Mouse (Mus musculus): ENCODE data around the gene Rnpepl1. TPM values are rescaled to one million over a fixed set of nuclear protein-coding genes. Genes with fewer than 3 reads are reported as not detected.

Rnpepl1 gene
- polyA plus RNA-seq, 1 experiment: 249 TPM

DNA sequence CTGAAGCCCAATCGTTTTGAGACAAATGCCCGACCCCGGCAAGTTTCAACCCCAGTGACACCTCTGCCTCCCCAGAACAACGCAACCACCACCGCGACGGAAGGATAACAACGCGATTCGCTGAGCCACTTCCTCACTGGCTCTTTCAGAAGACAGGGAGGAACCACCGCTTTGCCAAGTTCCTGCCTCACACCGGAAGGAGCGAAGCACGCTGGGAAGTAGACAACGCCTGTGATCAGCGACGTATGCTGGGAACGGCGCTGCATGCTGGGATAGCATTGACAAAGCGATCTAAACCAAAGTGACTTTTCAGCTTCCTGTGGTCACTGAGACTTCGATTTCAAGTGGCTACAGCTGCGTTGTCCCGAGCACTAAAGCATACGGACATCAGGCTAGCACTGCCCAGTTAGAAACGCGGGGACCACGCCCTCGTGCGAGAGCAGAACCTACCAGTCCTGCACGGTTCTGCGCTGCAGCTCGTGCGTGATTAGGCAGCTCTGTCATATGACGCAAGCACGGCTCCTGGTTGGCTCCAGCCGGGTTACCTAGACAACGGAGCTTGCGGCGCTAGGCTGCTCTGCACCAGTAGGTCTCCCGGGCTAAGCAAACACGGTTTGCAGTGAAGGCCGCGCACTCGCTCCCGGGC is 23.7 kb downstream of the Rnpepl1 start, which contains the start of gene Capn10:
TSS of gene Capn10 (plus strand) at position 195 of the 646 bp plus-strand sequence.
- under 1% methylated on average over 45 of the region's 45 CpGs for WGBS
- H3K4me1 ChIP-seq (ENCODE audit: control insufficient read depth, insufficient read depth, low read length): peaks cover 9% of the 10 kb centered on the region
- DNase-seq: peak; percentile 95
- peak; percentile 87 for TF ChIP-seq POLR2A (IDR thresholded peaks at IDR 0.05; ENCODE audit: borderline replicate concordance, extremely low read depth, low read depth, low read length)
- no peak for TF ChIP-seq CTCF (IDR thresholded peaks at IDR 0.05; ENCODE audit: insufficient read depth, low read length)
- H3K4me3 ChIP-seq (replicated peaks; ENCODE audit: extremely low read depth, low read depth, low read length): peak within 1 kb of the TSS; percentile 70

DNA sequence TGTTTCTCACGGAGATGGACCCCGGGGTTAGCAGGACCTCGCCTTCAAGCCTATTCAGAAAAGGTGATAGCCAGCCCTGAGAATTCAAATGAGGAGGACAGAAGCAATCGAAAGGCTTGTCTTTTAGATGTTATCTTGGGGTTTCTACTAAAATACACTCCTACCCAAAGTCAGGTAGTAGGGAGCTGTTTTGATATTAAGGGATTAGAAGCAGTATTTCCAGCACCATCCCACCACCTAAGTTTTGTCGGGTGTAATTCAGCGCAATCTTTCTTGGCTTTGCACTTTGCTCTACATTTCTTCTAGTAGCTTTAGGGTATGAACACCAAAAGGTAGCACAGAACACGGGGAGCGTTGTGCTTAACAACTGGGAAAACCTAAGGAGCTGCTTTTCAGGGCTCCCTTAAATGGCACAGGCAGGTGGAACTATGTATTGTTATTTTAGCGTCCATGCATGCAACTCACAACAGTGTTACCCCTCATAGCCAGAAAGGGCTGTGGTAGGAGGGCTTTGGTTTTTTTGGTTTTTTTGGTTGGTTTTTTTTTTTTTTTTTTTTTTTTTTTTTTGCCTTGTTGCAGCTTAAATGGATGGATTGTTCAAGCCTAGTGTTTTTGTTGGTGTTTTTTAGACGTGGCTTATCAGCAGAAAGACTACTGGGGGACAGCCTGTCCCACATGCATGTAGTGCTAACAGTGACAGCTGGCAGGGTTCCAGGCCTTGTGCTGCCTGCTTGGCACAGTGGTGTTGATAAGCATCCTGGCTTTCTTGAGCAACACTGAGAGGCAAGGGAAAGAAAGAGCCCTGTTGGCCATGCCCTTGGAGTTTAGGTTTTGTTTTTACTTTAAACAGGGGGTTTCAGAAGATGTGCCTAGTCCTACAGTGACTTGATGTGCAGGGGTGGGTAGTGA is 24.7 kb downstream of the Rnpepl1 start:
- 11% methylated on average over 10 of the region's 10 CpGs for WGBS
- no peak for TF ChIP-seq CTCF (IDR thresholded peaks at IDR 0.05; ENCODE audit: insufficient read depth, low read length)
- no peak for TF ChIP-seq POLR2A (IDR thresholded peaks at IDR 0.05; ENCODE audit: borderline replicate concordance, extremely low read depth, low read depth, low read length)
- H3K4me3 ChIP-seq (replicated peaks; ENCODE audit: extremely low read depth, low read depth, low read length): peak overlapping the region; percentile 70
- DNase-seq: no peak
- H3K4me1 ChIP-seq (ENCODE audit: control insufficient read depth, insufficient read depth, low read length): peaks cover 9% of the 10 kb centered on the region

DNA sequence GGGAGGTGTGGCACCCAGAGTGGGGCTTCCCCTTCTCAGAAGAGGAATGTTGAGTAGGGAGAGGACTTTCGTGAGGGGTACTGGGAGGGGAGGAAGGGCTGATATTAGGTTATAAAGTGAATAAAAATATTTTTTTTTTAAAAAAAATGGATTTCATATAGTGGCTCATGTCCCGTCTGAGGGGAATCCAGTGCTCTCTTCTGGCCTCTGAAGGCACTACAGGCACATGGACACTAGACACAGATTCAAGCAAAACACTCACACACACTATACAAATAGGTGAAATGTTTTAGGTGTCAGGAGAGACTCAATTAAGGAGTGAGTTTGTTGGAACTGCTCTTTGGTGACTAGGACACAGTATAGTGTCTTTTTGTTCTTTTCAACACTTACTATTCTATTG is 25.4 kb downstream of the Rnpepl1 start:
- 32% methylated on average over 2 of the region's 2 CpGs for WGBS
- no peak for DNase-seq
- TF ChIP-seq POLR2A (IDR thresholded peaks at IDR 0.05; ENCODE audit: borderline replicate concordance, extremely low read depth, low read depth, low read length) (no peak), CTCF (IDR thresholded peaks at IDR 0.05; ENCODE audit: insufficient read depth, low read length) (no peak)
- Histone ChIP-seq H3K4me1 (ENCODE audit: control insufficient read depth, insufficient read depth, low read length) (peaks cover 9% of the 10 kb centered on the region), H3K4me3 (replicated peaks; ENCODE audit: extremely low read depth, low read depth, low read length) (no peak overlapping the region)

DNA sequence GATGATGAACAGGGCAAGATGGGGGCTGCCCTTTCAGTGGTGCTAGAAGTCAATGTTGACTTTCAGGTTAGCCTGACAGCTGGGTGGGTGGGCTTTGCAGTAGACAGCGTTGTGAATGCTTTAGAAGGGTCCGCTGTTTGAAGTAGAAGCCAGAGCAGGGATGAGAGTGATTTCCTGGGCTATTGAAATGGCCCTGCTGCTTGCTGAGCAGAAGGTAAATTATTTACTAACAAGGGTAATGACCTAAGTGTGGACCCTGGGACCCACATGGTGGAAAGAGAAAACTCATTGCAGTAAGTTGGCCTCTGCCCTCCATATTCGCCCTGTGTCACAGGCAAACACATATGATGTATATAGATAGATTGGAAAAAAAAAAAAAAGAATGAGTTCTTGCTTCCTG is 25.9 kb downstream of the Rnpepl1 start:
- DNase-seq: no peak
- Histone ChIP-seq H3K4me1 (ENCODE audit: control insufficient read depth, insufficient read depth, low read length) (peaks cover 9% of the 10 kb centered on the region), H3K4me3 (replicated peaks; ENCODE audit: extremely low read depth, low read depth, low read length) (no peak overlapping the region)
- no peak for TF ChIP-seq CTCF (IDR thresholded peaks at IDR 0.05; ENCODE audit: insufficient read depth, low read length)
- no peak for TF ChIP-seq POLR2A (IDR thresholded peaks at IDR 0.05; ENCODE audit: borderline replicate concordance, extremely low read depth, low read depth, low read length)
- WGBS: 76% methylated on average over 3 of the region's 3 CpGs

DNA sequence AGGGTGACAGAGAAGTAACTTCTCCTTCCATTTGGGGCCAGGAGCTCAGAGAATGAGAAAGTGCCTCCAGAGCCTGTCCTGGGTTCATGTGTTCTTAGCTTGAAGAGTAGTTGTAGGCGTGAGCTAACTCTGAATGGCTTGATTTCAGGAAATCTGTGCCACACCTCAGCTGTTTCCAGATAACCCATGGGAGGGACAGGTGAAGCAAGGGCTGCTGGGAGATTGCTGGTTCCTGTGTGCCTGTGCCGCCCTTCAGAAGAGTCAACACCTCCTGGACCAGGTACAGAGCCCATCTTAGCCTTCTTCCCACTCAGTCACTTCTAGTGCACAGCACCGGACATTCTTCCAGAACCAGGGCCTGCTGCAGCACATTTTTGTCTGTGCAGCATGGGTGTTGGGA is 27.2 kb downstream of the Rnpepl1 start:
- TF ChIP-seq POLR2A (IDR thresholded peaks at IDR 0.05; ENCODE audit: borderline replicate concordance, extremely low read depth, low read depth, low read length): no peak
- no peak for DNase-seq
- H3K4me3 ChIP-seq (replicated peaks; ENCODE audit: extremely low read depth, low read depth, low read length): no peak overlapping the region
- 87% methylated on average over 3 of the region's 3 CpGs for WGBS
- H3K4me1 ChIP-seq (ENCODE audit: control insufficient read depth, insufficient read depth, low read length): peaks cover 9% of the 10 kb centered on the region

DNA sequence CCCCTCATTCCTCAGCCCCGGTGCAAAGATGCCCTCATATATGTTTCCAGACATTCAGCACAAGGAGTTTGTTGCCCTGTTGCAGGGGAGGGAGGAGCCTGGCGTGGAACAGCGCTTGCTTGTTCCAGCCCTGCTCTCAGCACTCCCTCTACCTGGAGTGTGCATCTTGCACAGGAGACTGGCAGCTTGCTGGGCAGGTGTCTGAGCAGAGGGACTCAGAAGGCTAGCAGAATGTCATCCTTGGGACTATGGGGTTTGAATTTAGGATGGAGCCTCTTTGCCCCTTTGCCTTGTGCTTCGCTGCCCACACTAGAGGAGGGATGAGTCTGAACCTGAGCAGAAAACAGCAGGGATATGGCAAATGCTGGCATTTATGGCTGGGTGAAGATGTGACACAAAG is 29.2 kb downstream of the Rnpepl1 start:
- DNase-seq: no peak
- TF ChIP-seq POLR2A (IDR thresholded peaks at IDR 0.05; ENCODE audit: borderline replicate concordance, extremely low read depth, low read depth, low read length): no peak
- TF ChIP-seq CTCF (IDR thresholded peaks at IDR 0.05; ENCODE audit: insufficient read depth, low read length): no peak
- Histone ChIP-seq H3K4me3 (replicated peaks; ENCODE audit: extremely low read depth, low read depth, low read length) (no peak overlapping the region), H3K4me1 (ENCODE audit: control insufficient read depth, insufficient read depth, low read length) (peaks cover 7% of the 10 kb centered on the region)
- 97% methylated on average over 4 of the region's 4 CpGs for WGBS

DNA sequence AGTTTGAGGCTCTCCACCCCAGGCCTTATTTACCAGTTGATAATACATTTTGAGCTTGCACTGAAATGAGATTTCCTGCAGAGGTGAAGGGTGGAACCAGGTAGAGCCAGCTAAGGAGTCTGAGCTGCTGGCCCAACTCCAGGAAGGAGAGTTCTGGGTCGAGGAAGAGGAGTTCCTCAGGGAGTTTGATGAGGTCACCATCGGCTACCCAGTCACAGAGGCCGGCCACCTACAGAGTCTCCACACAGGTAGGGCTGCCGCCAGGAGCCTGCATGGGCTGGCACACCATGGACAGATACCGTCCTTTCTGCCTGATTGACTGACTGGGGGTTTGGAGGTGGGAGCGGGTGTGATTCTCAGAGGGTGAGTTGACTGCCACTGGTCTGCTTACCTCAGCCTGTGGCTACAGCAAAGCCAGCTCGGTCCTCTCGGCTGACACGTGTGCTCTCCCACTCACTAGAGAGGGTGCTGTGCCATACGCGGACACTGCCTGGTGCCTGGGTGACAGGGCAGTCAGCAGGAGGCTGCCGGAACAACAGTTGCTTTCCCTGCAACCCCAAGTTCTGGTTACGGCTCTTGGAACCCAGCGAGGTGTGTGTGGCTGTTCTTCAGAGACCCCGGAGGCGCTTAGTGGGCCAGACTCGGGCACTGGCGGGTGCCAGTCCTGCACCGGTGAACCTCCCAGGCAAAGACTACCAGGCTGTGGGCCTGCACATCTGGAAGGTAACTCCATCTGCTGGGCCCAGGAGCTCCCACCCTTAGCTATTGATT is 32.8 kb downstream of the Rnpepl1 start:
- TF ChIP-seq CTCF (IDR thresholded peaks at IDR 0.05; ENCODE audit: insufficient read depth, low read length) (no peak), POLR2A (IDR thresholded peaks at IDR 0.05; ENCODE audit: borderline replicate concordance, extremely low read depth, low read depth, low read length) (no peak)
- H3K4me3 ChIP-seq (replicated peaks; ENCODE audit: extremely low read depth, low read depth, low read length): no peak overlapping the region
- no peak for DNase-seq
- WGBS: 93% methylated on average over 19 of the region's 19 CpGs
- no peaks in the 10 kb centered on the region for H3K4me1 ChIP-seq (ENCODE audit: control insufficient read depth, insufficient read depth, low read length)

DNA sequence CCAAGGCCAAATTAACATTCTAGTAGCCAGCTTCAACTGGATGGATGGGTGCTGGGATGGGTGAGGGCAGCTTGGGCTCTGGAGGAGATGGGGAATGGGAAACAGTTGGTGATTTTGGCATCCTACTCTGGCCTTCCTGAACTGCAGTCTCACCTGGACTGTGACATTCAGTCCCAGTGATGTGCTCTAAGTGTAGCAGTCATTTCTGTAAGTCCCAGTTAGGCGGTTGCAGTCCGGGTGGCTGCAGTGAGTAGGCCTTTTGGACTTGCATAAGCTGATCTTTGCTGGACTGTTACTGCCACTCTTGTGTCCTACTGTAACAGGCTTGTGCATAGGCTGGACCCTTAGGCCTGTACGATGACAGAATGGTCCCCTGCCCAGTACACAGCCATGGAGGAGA is 37.4 kb downstream of the Rnpepl1 start:
- no peak overlapping the region for H3K4me3 ChIP-seq (replicated peaks; ENCODE audit: extremely low read depth, low read depth, low read length)
- no peak for DNase-seq
- WGBS: 90% methylated on average over 3 of the region's 3 CpGs
- H3K4me1 ChIP-seq (ENCODE audit: control insufficient read depth, insufficient read depth, low read length): no peaks in the 10 kb centered on the region
- TF ChIP-seq POLR2A (IDR thresholded peaks at IDR 0.05; ENCODE audit: borderline replicate concordance, extremely low read depth, low read depth, low read length): no peak
- TF ChIP-seq CTCF (IDR thresholded peaks at IDR 0.05; ENCODE audit: insufficient read depth, low read length): no peak

DNA sequence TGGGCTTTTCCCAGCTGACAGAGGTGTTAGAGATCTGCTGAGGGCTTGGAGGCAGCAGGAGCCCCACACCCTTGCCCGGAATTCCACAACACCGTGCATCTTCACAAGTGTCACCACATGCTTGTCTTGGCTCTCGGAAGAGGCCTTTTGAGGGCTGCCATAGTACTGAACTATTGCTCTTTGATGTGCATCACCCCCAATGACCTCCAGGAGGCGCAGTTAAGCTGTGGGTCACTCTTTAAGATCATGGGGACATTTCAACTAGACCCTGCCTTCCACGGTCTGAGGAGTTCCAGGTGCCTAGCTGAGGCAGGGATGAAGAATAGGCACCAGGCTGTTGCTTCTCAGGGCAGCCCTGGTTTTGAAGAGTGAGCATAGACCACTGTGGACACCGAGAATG is 38.8 kb downstream of the Rnpepl1 start:
- WGBS: 46% methylated on average over 6 of the region's 6 CpGs
- no peak for DNase-seq
- no peak overlapping the region for H3K4me3 ChIP-seq (replicated peaks; ENCODE audit: extremely low read depth, low read depth, low read length)
- H3K4me1 ChIP-seq (ENCODE audit: control insufficient read depth, insufficient read depth, low read length): no peaks in the 10 kb centered on the region
- peak; percentile 30; the same call in 1 of the 2 replicates for TF ChIP-seq CTCF (IDR thresholded peaks at IDR 0.05; ENCODE audit: insufficient read depth, low read length)
- no peak for TF ChIP-seq POLR2A (IDR thresholded peaks at IDR 0.05; ENCODE audit: borderline replicate concordance, extremely low read depth, low read depth, low read length)
